Mouse (Mus musculus): Measurements from ENCODE around the gene Bcdin3d. TPM values are rescaled to one million over a fixed set of nuclear protein-coding genes. Genes with fewer than 3 reads are reported as not detected.

The Bcdin3d gene
- 15.0 and 16.1 TPM in 2 replicates for polyA plus RNA-seq (2015; fragmentation: Nextera tagmentation; extraction: Ambion mirVana)

GRCm38 (mm10) chr15:99474576-99474926 is at the start of gene Bcdin3d:
TSS of gene Bcdin3d (minus strand) at chr15:99474730.
- peaks cover 11% of the 10 kb centered on the region for H3K4me1 ChIP-seq
- WGBS: 0% methylated on average over 26 of the region's 26 CpGs
- no peaks in the 10 kb centered on the region for H3K27me3 ChIP-seq
- H3K27ac ChIP-seq: peak within 1 kb of the TSS; percentile 95
- no peaks in the 10 kb centered on the region for H3K9me3 ChIP-seq
- 0 out of 2 replicates have a peak, but pooled peaks cover 3% of the 10 kb centered on the region for H3K36me3 ChIP-seq
- peak within 1 kb of the TSS; percentile 66 for H3K4me3 ChIP-seq
- peak within 1 kb of the TSS; percentile 69 for H3K4me2 ChIP-seq
- ATAC-seq (ENCODE audit: borderline replicate concordance, extremely low read depth, low FRiP score, low TSS enrichment): peak; percentile 88
- peak within 1 kb of the TSS; percentile 72 for H3K9ac ChIP-seq

- Histone ChIP-seq H3K27ac (no peak overlapping the region), H3K9ac (no peak overlapping the region), H3K27me3 (no peaks in the 10 kb centered on the region), H3K4me2 (no peak overlapping the region), H3K4me3 (no peak overlapping the region), H3K9me3 (no peaks in the 10 kb centered on the region), H3K36me3 (no peaks in the 10 kb centered on the region), H3K4me1 (0 out of 2 replicates have a peak, but pooled peaks cover 10% of the 10 kb centered on the region)
- WGBS: 69% methylated on average over 7 of the region's 7 CpGs
- ATAC-seq (ENCODE audit: borderline replicate concordance, extremely low read depth, low FRiP score, low TSS enrichment): no peak
These were observed 45.8 kb upstream of the Bcdin3d start for GRCm38 (mm10) chr15:99520306-99520705.

GRCm38 (mm10) chr15:99519626-99520025 is 45.1 kb upstream of the Bcdin3d start:
- Histone ChIP-seq H3K36me3 (no peaks in the 10 kb centered on the region), H3K4me1 (0 out of 2 replicates have a peak, but pooled peaks cover 10% of the 10 kb centered on the region), H3K4me2 (no peak overlapping the region), H3K27ac (no peak overlapping the region), H3K4me3 (no peak overlapping the region), H3K27me3 (no peaks in the 10 kb centered on the region), H3K9ac (no peak overlapping the region), H3K9me3 (no peaks in the 10 kb centered on the region)
- no peak for ATAC-seq (ENCODE audit: borderline replicate concordance, extremely low read depth, low FRiP score, low TSS enrichment)
- 92% methylated on average over 9 of the region's 9 CpGs for WGBS

- no peak for ATAC-seq (ENCODE audit: borderline replicate concordance, extremely low read depth, low FRiP score, low TSS enrichment)
- H3K9me3 ChIP-seq: no peaks in the 10 kb centered on the region
- H3K4me2 ChIP-seq: no peak overlapping the region
- H3K4me3 ChIP-seq: no peak overlapping the region
- no peaks in the 10 kb centered on the region for H3K36me3 ChIP-seq
- WGBS: 45% methylated on average over 7 of the region's 7 CpGs
- H3K4me1 ChIP-seq: 0 out of 2 replicates have a peak, but pooled peaks cover 10% of the 10 kb centered on the region
- no peak overlapping the region for H3K9ac ChIP-seq
- H3K27ac ChIP-seq: no peak overlapping the region
- no peaks in the 10 kb centered on the region for H3K27me3 ChIP-seq
These were observed 43.2 kb upstream of the Bcdin3d start for GRCm38 (mm10) chr15:99517715-99518114.

GRCm38 (mm10) chr15:99516715-99517114 is 42.2 kb upstream of the Bcdin3d start:
- WGBS: 35% methylated on average over 8 of the region's 8 CpGs
- Histone ChIP-seq H3K36me3 (no peaks in the 10 kb centered on the region), H3K4me2 (no peak overlapping the region), H3K4me3 (no peak overlapping the region), H3K27me3 (no peaks in the 10 kb centered on the region), H3K4me1 (peaks cover 14% of the 10 kb centered on the region; the same call in 1 of the 2 replicates), H3K27ac (no peak overlapping the region), H3K9ac (no peak overlapping the region), H3K9me3 (no peaks in the 10 kb centered on the region)
- no peak for ATAC-seq (ENCODE audit: borderline replicate concordance, extremely low read depth, low FRiP score, low TSS enrichment)

GRCm38 (mm10) chr15:99511797-99512525 is 37.4 kb upstream of the Bcdin3d start:
- no peak overlapping the region for H3K4me3 ChIP-seq
- H3K27ac ChIP-seq: no peak overlapping the region
- no peak for ATAC-seq (ENCODE audit: borderline replicate concordance, extremely low read depth, low FRiP score, low TSS enrichment)
- H3K4me2 ChIP-seq: no peak overlapping the region
- no peaks in the 10 kb centered on the region for H3K9me3 ChIP-seq
- no peaks in the 10 kb centered on the region for H3K36me3 ChIP-seq
- peaks cover 18% of the 10 kb centered on the region for H3K4me1 ChIP-seq
- H3K9ac ChIP-seq: no peak overlapping the region
- H3K27me3 ChIP-seq: no peaks in the 10 kb centered on the region
- WGBS: 74% methylated on average over 15 of the region's 15 CpGs

GRCm38 (mm10) chr15:99510621-99511020 is 36.1 kb upstream of the Bcdin3d start:
- H3K36me3 ChIP-seq: no peaks in the 10 kb centered on the region
- 78% methylated on average over 3 of the region's 3 CpGs for WGBS
- no peak overlapping the region for H3K4me3 ChIP-seq
- H3K9me3 ChIP-seq: no peaks in the 10 kb centered on the region
- ATAC-seq (ENCODE audit: borderline replicate concordance, extremely low read depth, low FRiP score, low TSS enrichment): no peak
- H3K9ac ChIP-seq: no peak overlapping the region
- H3K4me2 ChIP-seq: no peak overlapping the region
- no peaks in the 10 kb centered on the region for H3K27me3 ChIP-seq
- H3K4me1 ChIP-seq: peaks cover 24% of the 10 kb centered on the region
- peak overlapping the region; percentile 29; the same call in 1 of the 2 replicates for H3K27ac ChIP-seq

GRCm38 (mm10) chr15:99509840-99510239 is 35.3 kb upstream of the Bcdin3d start:
- 0 out of 2 replicates have a peak overlapping the region, but pooled peaks have one; percentile 29 for H3K27ac ChIP-seq
- H3K36me3 ChIP-seq: no peaks in the 10 kb centered on the region
- H3K9ac ChIP-seq: no peak overlapping the region
- H3K27me3 ChIP-seq: no peaks in the 10 kb centered on the region
- peaks cover 31% of the 10 kb centered on the region for H3K4me1 ChIP-seq
- WGBS: 43% methylated on average over 7 of the region's 7 CpGs
- no peak overlapping the region for H3K4me3 ChIP-seq
- H3K9me3 ChIP-seq: no peaks in the 10 kb centered on the region
- no peak overlapping the region for H3K4me2 ChIP-seq
- no peak for ATAC-seq (ENCODE audit: borderline replicate concordance, extremely low read depth, low FRiP score, low TSS enrichment)

- no peaks in the 10 kb centered on the region for H3K9me3 ChIP-seq
- no peaks in the 10 kb centered on the region for H3K36me3 ChIP-seq
- no peaks in the 10 kb centered on the region for H3K27me3 ChIP-seq
- 41% methylated on average over 15 of the region's 15 CpGs for WGBS
- H3K4me1 ChIP-seq: peaks cover 55% of the 10 kb centered on the region
- no peak overlapping the region for H3K4me2 ChIP-seq
- peak; percentile 71 for ATAC-seq (ENCODE audit: borderline replicate concordance, extremely low read depth, low FRiP score, low TSS enrichment)
- H3K27ac ChIP-seq: peak overlapping the region; percentile 47
- no peak overlapping the region for H3K9ac ChIP-seq
- no peak overlapping the region for H3K4me3 ChIP-seq
These were observed 31.0 kb upstream of the Bcdin3d start for GRCm38 (mm10) chr15:99505324-99506095.

- WGBS: 67% methylated on average over 5 of the region's 5 CpGs
- Histone ChIP-seq H3K9me3 (no peaks in the 10 kb centered on the region), H3K4me1 (peaks cover 72% of the 10 kb centered on the region), H3K27me3 (no peaks in the 10 kb centered on the region), H3K27ac (no peak overlapping the region), H3K9ac (no peak overlapping the region), H3K4me3 (no peak overlapping the region), H3K4me2 (no peak overlapping the region), H3K36me3 (no peaks in the 10 kb centered on the region)
- ATAC-seq (ENCODE audit: borderline replicate concordance, extremely low read depth, low FRiP score, low TSS enrichment): no peak
These were observed 28.7 kb upstream of the Bcdin3d start for GRCm38 (mm10) chr15:99503256-99503655.

GRCm38 (mm10) chr15:99502311-99502831 is 27.8 kb upstream of the Bcdin3d start:
- WGBS: 44% methylated on average over 12 of the region's 12 CpGs
- H3K9ac ChIP-seq: no peak overlapping the region
- no peak for ATAC-seq (ENCODE audit: borderline replicate concordance, extremely low read depth, low FRiP score, low TSS enrichment)
- peak overlapping the region; percentile 41 for H3K27ac ChIP-seq
- no peaks in the 10 kb centered on the region for H3K9me3 ChIP-seq
- no peaks in the 10 kb centered on the region for H3K27me3 ChIP-seq
- no peak overlapping the region for H3K4me2 ChIP-seq
- H3K4me1 ChIP-seq: peaks cover 81% of the 10 kb centered on the region
- H3K4me3 ChIP-seq: no peak overlapping the region
- H3K36me3 ChIP-seq: no peaks in the 10 kb centered on the region

Measured in lung, embryonic 15.5 days (tissue).